Mouse (Mus musculus) urinary bladder, postnatal 36 days (tissue): ENCODE results near the gene Fau.

Experiments used
- DNase-seq, 2 experiments: peaks; one replicate each; pipeline ENCODE4 v3.0.0; 2022; ENCODE audit warnings: low spot score in 2 of 2, mixed read lengths in 1 of 2

The Fau gene

DNA sequence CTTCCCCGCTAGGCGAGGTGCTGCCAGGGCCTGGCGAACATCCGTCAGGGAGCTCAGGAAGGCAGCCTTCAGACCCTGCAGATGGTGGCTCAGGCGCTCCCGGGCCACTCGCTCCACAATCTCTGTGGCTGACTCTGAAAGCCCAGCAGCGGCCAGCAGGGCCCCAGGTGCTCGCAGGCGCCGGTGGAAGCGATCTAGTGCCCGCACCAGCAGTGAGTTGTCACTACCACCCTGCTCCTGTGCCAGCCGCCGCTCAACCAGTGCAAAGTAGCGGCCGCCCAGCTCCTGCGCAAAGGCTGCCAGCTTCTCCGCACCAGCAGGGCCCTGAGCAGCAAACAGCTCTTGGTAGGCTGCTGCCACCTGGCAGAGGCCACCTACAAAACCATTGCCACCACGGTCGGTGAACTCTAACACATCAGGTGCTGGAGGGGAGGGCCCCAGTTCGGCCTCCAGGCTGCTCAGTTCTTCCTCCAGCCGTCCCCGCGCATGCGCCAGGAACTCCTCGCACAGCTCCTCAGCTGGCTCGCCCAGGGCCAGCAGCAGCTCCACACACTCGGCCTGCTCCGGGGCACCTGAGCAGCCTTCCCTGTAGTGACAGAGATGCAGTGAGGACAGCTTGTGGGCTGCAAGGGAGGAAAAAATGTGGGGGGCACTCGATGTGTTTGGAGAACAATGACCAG is 13.1 kb downstream of the Fau start:
- DNase-seq: no peak

DNA sequence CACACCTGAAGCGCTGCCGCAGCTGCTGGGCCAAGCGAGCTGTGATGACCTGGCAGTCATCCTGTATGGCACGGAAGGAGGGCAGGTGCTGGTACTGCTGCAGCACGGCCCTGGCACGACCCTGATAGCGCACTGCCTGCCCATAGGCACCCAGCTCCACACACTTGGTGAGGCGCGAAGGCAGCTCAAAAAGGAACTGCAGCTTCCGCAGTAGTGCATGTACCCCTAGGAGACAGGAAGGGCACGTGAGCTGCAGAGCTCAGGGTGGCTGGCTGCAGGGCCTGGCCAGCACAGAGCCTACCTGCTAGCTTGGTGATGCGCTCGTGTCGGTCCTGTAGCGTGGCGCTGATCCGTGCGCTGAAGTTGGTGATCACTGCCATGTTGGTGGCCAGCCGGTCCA is 13.6 kb downstream of the Fau start:
- DNase-seq: no peak

DNA sequence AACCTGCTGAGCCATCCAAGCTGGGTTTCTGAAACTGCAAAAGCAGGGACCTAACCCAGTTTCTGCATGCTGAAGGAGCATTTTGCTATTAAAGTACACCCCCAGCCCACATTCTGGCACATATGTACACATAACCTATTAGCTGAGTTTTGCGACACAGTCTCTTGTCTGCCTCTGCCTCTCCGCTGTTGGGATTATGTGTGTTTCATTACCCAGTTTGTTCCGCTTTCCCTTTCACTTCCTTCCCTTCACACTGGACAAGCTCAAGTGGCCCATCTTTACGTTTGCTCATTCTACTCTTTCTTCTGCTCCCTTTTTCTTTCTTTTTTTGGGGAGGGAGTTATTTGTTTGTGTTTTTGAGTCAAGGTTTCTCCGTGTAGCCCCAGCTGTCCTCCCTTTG is 16.2 kb downstream of the Fau start:
- no peak for DNase-seq

DNA sequence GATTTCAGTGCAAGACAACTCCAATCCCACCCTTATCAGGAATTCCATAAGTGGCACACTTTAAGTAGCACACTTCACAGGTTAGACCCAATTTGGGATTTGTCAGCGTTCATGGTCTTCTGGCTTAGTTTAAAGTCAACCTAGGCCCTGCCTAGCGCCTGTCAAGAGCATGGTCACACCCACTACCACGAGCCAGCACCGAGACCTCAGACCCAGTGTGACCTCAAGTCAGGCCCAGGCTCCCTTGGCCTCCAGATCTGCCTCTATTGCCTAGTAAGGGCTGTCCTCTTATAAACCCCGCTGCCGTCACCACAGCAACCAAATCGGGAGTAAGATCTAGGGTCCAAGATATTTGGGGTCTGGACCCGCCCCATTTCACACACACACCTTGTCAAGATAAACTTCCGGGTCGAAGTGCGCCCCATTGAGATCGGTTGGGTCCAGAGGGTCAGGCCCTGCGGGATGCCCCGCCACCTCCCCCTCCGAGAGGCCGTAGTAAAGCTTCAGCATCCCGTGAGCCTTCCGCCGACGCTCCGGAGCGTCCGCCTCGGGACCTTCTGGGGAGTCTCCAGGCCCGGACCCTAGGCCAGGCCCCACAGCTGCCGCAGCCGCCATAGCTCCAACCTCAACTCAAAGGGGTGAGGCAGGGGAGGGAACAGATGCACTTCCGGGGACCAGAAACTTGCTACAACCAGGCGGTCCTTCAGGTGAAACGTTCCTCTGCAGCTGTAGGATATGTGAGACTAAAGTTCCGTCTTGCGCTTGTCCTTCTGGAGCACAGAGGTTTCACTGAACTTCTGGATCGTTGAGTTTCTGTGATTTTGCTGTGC is 19.1 kb downstream of the Fau start, which contains the start of gene Vps51:
Gene Vps51 (minus strand): TSS at position 668 of the 830 bp plus-strand sequence.
- DNase-seq: peak; percentile 82 to 84

DNA sequence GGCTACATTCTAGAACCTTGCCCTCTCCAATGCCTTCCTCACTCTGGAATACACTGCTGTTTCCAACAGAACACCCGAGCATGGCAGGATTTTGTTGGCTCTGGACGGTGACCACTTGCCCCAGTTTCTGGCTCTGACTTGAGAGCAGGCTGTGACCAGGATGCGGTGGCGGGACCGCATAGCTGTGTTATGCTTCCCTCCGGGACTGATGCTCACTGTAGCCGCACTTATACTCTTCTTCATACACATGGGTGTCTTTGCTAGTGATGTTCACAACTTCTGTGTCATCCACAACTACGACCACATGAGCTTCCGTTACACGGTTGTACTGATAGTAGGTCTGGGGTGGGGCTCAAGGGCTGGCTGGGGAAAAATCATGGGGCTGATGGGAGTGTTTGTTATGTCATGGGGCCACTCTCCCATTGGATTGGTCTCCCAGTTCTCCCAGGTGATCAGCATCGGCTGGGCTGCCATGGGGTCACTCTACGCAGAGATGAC is 22.4 kb downstream of the Fau start, which contains the start of gene Tmem262:
Gene Tmem262 (plus strand): TSS at position 51 of the 498 bp plus-strand sequence.
- DNase-seq: no peak

DNA sequence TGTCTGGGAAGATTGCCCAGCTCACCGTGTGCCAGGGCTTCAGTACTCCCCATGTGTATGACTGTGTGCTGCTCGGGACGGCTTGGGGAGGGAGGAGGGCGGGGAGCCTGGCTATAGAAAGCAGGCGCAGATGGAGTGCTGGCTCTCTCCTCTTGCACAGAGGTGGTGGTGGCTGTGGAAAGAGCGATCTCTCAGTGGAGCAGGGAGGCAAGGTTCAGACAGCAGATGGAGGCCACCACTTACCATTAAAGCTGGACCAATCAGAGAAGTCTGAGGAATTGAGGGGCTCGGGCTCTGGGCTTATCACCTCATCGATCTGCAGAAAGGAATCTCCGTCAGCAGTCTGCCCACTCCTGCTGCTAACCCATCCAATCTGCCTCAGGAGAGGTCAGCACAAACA is 24.5 kb downstream of the Fau start, which contains the start of gene Gm28374:
Gene Gm28374 (minus strand): TSS at position 101 of the 400 bp plus-strand sequence.
- DNase-seq: no peak

DNA sequence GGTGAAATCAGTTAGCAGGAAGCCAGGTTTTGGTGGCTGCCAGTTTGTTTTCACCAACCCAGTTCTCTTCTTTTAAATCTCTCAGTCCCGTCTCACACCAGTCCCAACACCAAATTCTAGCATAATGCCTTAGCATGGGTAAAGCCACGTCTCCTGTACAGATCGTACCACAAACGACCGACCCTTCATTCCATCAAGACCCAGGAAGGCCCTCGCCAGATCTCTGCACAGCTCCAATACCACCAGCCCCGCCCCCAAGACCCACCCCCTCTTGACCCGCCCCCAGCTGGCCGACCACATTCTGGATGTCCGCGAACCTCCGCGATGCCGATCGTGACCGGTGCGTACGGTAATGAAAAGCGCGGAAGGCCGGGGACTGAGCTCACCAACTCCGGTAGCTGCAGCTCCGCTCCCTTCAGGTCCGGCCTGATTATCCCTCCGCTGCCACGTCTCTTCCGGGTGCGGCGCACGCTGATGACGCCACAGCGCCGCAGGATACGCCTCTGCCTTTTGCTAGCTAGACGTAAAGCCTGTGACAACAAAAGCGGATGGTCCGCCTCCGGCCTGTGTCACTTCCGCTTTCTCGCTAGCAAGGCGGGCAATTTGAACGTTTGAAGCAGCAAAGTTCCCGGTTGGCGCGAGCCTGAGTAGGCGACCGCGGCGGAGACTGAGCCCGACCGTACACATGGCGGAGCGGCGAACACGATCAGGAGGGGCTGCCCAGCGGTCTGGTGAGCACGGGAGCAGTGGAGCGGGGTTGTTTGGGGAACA is 27.0 kb downstream of the Fau start, which contains the start of the genes Zfpl1 and Cdca5:
Gene Zfpl1 (minus strand): TSS at position 479 of the 771 bp plus-strand sequence.
Gene Cdca5 (plus strand): TSS at position 506 of the 771 bp plus-strand sequence.
- DNase-seq: peak; percentile 92 to 95

DNA sequence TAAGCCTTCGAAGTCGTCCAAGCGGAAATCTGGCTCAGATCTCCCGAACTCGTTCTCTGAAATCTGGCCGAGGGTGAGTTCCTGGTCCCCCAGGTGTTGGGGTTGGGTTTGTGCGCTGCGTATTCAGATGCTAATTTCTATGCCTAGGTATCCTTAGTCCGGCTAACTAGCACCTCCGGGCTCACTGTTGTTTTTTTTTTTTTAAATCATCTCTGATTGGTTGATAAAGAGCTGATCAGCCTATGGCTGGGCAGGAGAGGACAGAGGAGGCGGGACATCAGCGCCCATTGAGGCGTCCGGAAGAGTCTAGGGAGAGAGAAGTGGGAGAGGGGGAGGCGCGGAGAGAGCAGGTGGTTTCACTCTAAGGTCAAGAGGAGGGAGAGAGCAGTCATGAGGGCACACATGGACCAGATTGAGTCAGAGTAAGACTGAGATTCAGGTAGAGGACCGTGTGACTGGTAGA is 27.8 kb downstream of the Fau start:
- DNase-seq: peak in 1 of 2 experiments; percentile 29

DNA sequence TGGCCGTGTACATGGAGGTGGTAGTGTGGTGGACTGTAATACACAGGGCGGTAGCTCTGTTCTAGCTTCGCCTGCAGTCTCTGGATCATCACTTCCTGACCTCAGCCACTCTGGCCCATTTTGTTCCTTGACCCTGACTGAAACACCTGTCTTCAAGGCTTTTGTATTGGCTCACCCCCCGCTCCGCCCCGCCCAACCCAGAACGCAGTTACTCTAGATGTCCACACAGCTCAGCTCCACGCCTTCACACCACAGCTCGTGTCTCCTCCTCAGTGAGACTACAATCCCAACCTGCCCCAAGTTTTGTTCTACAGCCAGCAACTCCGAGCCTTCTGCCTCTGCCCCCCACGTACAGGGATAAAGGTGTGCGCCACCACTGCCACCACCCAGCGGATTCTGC is 31.2 kb downstream of the Fau start:
- DNase-seq: no peak

DNA sequence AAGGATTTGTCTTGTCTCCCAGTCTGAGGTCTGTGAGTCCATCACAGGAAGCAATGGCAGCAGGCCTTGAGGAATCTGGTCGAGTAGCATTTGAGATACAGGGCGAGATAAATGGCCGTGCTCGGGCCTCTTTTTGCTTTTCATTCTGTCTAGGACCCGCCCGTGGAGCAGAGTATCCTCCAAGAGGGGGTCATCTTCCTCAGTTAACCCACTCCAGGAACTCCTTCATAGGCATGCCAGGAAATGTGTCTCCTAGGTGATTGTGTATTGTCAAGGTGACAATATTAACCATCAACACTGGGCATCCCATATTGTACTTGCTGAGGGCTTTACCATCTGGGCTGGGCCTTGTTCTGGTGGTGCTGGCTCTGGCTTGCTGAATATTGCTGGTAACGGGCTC is 36.5 kb downstream of the Fau start, which contains the start of gene AC131692.1:
Gene AC131692.1 (plus strand): TSS at position 301 of the 400 bp plus-strand sequence.
- no peak for DNase-seq

DNA sequence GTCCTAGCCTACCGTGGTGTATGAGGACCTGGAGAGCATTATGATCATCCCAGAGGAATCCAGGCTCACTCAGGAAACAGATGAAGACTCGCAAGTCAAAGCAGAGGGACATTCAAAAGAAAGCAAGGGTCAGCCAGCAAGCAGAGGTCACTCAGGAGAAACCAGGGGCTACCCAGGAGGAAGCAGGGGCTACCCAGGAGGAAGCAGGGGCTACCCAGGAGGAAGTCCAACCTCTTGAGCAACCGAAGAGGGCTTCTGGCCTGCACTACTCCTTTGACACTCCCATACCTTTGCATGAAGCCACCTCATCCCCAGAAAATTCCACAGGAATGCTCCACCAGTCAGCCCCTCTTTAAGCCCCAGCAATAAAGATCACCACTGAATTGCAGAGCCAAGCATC is 40.2 kb downstream of the Fau start:
- DNase-seq: no peak

DNA sequence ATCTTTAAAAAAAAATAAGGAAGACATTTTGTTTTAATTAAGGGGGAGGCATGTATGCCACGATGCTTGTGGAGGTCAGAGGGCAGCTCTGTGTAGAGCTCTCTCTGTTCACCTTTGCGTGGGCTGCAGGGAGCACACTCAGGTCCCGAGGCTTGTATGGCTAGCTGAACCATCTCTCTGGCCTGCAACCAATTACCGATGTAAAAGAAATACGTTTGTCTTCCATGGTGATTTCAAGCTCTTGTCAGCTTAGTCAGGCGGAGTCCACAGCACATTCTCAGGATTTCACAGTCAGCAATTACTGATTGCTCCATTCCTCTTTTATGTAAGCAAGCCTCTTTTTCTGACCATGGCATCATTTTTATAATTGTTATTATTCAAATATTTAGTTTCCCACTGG is 43.5 kb downstream of the Fau start:
- no peak for DNase-seq

DNA sequence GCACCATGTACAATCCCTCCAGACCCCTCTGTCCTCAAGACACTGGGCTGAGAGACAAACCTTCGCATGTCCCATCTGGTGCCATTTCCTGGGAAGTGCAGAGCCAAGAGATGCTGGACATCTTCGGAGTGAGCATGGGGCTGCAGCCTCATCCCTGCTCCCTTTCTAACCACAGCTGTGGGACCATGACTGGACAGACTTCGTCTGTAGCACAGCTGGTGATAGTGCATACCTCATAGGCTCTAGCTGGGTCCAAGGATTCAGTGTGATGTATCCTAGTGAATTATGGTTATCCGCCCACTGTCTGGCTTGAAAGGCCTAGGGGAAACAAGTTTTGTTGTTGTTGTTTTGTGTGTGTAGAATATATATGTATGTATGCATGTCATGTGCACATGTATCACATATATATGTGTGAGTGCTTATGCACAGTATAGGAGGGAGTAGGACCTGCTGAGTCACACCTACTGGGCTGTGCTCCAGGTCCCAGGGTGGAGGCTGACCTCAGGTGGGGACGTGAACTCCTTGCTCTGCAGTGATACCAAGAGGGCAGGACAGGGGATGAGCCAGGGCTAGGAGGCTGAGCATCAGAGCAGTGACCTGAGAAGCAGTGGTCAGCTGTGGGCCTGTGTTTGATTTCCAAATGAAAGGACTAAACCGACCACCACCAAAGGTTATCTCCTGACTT is 44.7 kb downstream of the Fau start:
- DNase-seq: no peak

DNA sequence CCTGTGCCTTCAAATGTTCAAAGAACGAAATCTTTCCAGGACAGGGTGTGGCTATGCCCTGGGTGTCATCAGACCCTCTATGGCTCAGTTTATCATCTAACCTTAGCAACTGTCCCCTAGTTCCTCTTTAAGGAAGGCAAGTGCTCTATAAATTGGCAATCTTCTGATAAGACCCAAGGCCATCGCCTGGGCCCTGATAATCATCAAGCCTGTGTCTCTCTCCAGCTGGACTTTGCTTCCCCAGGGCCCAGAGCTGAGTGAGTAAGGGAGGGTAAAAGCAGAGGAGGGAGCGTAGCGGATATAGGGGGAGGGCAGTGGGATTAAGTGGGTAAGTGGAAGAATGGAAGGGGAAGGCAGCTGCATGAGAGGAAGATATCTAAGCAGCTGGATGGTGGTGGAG is 46.8 kb downstream of the Fau start:
- no peak for DNase-seq

DNA sequence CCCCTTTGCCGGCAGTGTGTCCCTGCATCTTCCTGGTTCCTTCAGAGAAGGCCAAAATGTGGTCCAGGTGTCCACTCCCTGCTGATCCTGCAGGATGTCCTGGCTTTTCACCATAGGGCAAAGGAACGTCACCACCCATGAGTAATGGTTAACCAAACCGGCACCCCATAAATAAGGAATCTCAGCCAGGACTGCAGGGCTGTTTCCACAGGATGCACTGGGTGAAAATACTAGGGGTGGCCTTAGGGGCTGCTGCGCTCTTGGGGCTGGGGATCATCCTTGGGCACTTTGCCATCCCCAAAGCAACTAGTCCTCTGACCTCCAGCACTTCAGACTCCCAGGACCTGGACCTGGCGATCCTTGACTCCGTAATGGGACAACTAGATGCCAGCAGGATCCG is 47.9 kb downstream of the Fau start, which contains the start of gene Naaladl1:
Gene Naaladl1 (plus strand): TSS at position 197 of the 400 bp plus-strand sequence.
- DNase-seq: no peak
